Mouse (Mus musculus): Measurements from ENCODE around the gene Rangap1. TPM values are rescaled to one million over a fixed set of nuclear protein-coding genes. Genes with fewer than 3 reads are reported as not detected.

The Rangap1 gene
- total RNA-seq, 2 experiments from 2014 or later = 24.8 to 27.8 TPM

Other genes starting within 250 kb of the Rangap1 start
- 10 to 100 TPM; 28.7 to 30.8 TPM for gene Ep300, start 160.2 kb downstream of the Rangap1 start, total RNA-seq (2021)
- gene L3mbtl2, start 81.6 kb downstream of the Rangap1 start, total RNA-seq (2021) = 1 to 10 TPM; 5.3 to 7.2 TPM
- 1 to 10 TPM in 1 of 2 experiments, under 1 TPM in 1; 0.91 to 1.8 TPM for gene Chadl, start 48.2 kb downstream of the Rangap1 start, total RNA-seq (2021)
- 10 to 100 TPM; 30.8 to 37.9 TPM for gene Zc3h7b, start 473 bp downstream of the Rangap1 start, total RNA-seq (2021)
- 100 to 1,000 TPM; 101 to 115 TPM for gene Tef, start 56.9 kb upstream of the Rangap1 start, total RNA-seq (2021)
- 100 to 1,000 TPM in 1 of 2 experiments, 10 to 100 TPM in 1; 44.8 to 106 TPM for gene Tob2, start 113.3 kb upstream of the Rangap1 start, total RNA-seq (2021)
- 10 to 100 TPM; 40.8 to 41.2 TPM for gene Phf5a, start 126.4 kb upstream of the Rangap1 start, total RNA-seq (2021)
- gene Aco2, start 126.8 kb upstream of the Rangap1 start, total RNA-seq (2021) = 1,000 to 10,000 TPM in 1 of 2 experiments, 100 to 1,000 TPM in 1; 894 to 1,160 TPM
- 1 to 10 TPM; 7.3 to 8.1 TPM for gene Polr3h, start 180.7 kb upstream of the Rangap1 start, total RNA-seq (2021)
- gene Csdc2, start 191.2 kb upstream of the Rangap1 start, total RNA-seq (2021) = 1 to 10 TPM; 3.7 to 3.8 TPM
- 10 to 100 TPM; 15.2 to 16.9 TPM for gene Pmm1, start 215.4 kb upstream of the Rangap1 start, total RNA-seq (2021)
- not detected for gene 1700029P11Rik, start 235.0 kb upstream of the Rangap1 start, total RNA-seq (2021)
- gene Xrcc6, start 242.3 kb upstream of the Rangap1 start, total RNA-seq (2021) = 10 to 100 TPM; 22.0 to 26.6 TPM